Mouse (Mus musculus) c-Kit-positive CD71-negative TER-119-negative erythroid progenitor cells, embryonic 14.5 days (primary cell): Measurements from ENCODE around the gene Ly6g6f.
"Not testable (repeated sequence)": the region's sequence is repeated elsewhere in the genome, so short reads cannot be mapped to it uniquely, and the experiment has no call there.

Experiments
- DNase-seq: peaks from one replicate; pipeline ENCODE4 v3.0.0-alpha.2; 2013; ENCODE audit warnings: low read depth

Gene Ly6g6f

GRCm38 (mm10) chr17:35085208-35085865 lies at the start of gene Ly6g6f:
Gene Ly6g6f (minus strand): TSS chr17:35085610.
- DNase-seq = no peak

- DNase-seq = peak; percentile 87
Observed at GRCm38 (mm10) chr17:35134801-35135590, 49.6 kb upstream of the Ly6g6f start, which contains the start of gene Bag6. Gene Bag6 (plus strand): TSS chr17:35135178.

- DNase-seq = no peak
Observed at GRCm38 (mm10) chr17:35133517-35133916, 48.1 kb upstream of the Ly6g6f start.

- DNase-seq = no peak
Observed at GRCm38 (mm10) chr17:35132174-35132560, 46.8 kb upstream of the Ly6g6f start.

GRCm38 (mm10) chr17:35131500-35132173 lies 46.2 kb upstream of the Ly6g6f start, which contains the start of gene Apom:
Gene Apom (minus strand): TSS chr17:35132050.
- DNase-seq = no peak

GRCm38 (mm10) chr17:35131038-35131437 lies 45.6 kb upstream of the Ly6g6f start:
- DNase-seq = no peak

GRCm38 (mm10) chr17:35128996-35129395 lies 43.6 kb upstream of the Ly6g6f start:
- DNase-seq = no peak

GRCm38 (mm10) chr17:35127017-35127416 lies 41.6 kb upstream of the Ly6g6f start:
- no peak for DNase-seq

- peak; percentile 56 for DNase-seq
Observed at GRCm38 (mm10) chr17:35126206-35126611, 40.8 kb upstream of the Ly6g6f start, which contains the start of gene D17H6S53E. Gene D17H6S53E (plus strand): TSS chr17:35126373.

GRCm38 (mm10) chr17:35125578-35125977 lies 40.2 kb upstream of the Ly6g6f start:
- no peak for DNase-seq

GRCm38 (mm10) chr17:35125081-35125480 lies 39.7 kb upstream of the Ly6g6f start:
- no peak for DNase-seq

GRCm38 (mm10) chr17:35124261-35124896 lies 39.0 kb upstream of the Ly6g6f start:
- not testable (repeated sequence) for DNase-seq

- not testable (repeated sequence) for DNase-seq
Observed at GRCm38 (mm10) chr17:35123287-35123686, 37.9 kb upstream of the Ly6g6f start.

GRCm38 (mm10) chr17:35121871-35122303 lies 36.5 kb upstream of the Ly6g6f start, which contains the start of gene Csnk2b:
Gene Csnk2b (minus strand): TSS chr17:35122053.
- peak; percentile 55 for DNase-seq

- peak; percentile 98 for DNase-seq
Observed at GRCm38 (mm10) chr17:35121143-35121799, 35.9 kb upstream of the Ly6g6f start, which contains the start of gene Gpank1. Gene Gpank1 (plus strand): TSS chr17:35121455.

- DNase-seq = no peak
Observed at GRCm38 (mm10) chr17:35120745-35121142, 35.3 kb upstream of the Ly6g6f start.

GRCm38 (mm10) chr17:35115046-35116019 lies 29.9 kb upstream of the Ly6g6f start, which contains the start of gene Ly6g5b:
Gene Ly6g5b (minus strand): TSS chr17:35115428.
- DNase-seq = no peak

GRCm38 (mm10) chr17:35111774-35112173 lies 26.4 kb upstream of the Ly6g6f start:
- DNase-seq = no peak

- no peak for DNase-seq
Observed at GRCm38 (mm10) chr17:35108097-35108496, 22.7 kb upstream of the Ly6g6f start, which contains the start of gene Ly6g5c. Gene Ly6g5c (plus strand): TSS chr17:35108279.

- DNase-seq = no peak
Observed at GRCm38 (mm10) chr17:35106522-35106921, 21.1 kb upstream of the Ly6g6f start.
